Mouse (Mus musculus) left cerebral cortex, postnatal 4 days (tissue): ENCODE results near the gene Rhbg. TPM values are rescaled to one million over a fixed set of nuclear protein-coding genes. Genes with fewer than 3 reads are reported as not detected.
"Not testable (repeated sequence)": the region's sequence is repeated elsewhere in the genome, so short reads cannot be mapped to it uniquely, and the experiment has no call there.

ENCODE experiments used
- DNase-seq: peaks from one replicate; pipeline ENCODE4 v3.0.0-alpha.2; 2022
- intact Hi-C: fragments of 180-260 bp; cut with DNase I; formaldehyde crosslinking; loops from one replicate; pipeline ENCODE4 v1.15.1; 2025
- total RNA-seq, 2 experiments: library from RNA; stranded (reverse); gene quantifications; 2 replicates each; pipeline ENCODE4 v1.2.3; 2021

Gene Rhbg
- total RNA-seq, 2 experiments from 2014 or later: 0.46 to 1.4 TPM

DNA sequence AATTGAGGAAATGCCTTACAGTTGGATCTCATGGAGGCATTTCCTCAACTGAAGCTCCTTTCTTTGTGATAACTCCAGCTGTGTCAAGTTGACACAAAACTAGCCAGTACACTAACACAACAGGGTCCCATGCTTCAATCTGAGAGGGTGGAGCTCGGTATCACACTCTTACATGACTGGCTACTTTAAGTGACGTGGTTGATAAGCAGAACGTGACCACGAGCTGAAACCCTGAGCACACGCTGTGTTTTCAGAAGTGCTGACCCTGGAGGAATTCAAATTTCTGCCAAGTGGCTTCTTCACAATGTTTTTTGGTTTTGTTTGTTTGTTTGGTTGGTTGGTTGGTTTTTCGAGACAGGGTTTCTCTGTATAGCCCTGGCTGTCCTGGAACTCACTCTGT, 13.5 kb upstream of the Rhbg start:
- intact Hi-C loops, DNase-seq: not testable (repeated sequence)

DNA sequence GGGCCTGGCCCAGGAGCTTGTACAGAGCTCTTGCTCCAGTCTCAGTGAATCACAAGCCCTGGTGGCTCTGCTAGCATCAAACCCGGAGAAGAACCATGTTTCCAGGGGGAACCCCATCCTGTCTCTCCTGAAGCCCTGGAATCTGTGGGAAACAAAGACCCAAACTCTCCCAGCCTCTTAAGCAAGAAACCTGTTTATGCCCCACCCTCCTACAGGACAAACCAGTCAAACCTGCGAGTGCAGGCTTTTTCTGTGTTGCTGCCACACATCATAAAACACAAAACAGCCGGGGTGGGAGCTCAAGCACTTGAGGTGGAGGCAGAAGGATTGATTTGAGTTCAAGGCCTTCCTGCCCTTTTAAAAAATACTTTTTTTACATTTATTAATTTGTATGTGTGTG, 7.8 kb upstream of the Rhbg start:
- DNase-seq: no peak
- intact Hi-C loops: no loop called here

DNA sequence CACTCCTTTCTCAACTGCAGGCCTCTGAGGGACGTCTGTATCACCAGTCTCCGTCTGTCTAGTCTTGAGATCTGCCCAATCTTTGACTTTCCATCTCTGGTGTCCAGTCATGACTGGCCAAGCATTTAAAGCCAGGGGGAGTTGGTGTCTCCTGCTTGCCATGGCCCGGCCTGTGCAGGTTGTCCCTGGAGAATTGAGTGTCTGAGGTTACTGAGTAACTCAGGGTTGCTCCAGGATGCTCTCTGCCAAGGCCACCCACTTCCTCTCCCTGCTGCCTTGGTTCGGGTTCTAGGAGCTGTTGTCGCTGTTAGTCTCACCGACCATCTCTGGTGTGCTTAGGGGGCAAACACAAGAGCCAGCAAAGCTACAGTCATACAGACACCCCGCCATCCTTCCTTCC, 1.9 kb upstream of the Rhbg start:
- no peak for DNase-seq
- intact Hi-C loops: no loop called here

DNA sequence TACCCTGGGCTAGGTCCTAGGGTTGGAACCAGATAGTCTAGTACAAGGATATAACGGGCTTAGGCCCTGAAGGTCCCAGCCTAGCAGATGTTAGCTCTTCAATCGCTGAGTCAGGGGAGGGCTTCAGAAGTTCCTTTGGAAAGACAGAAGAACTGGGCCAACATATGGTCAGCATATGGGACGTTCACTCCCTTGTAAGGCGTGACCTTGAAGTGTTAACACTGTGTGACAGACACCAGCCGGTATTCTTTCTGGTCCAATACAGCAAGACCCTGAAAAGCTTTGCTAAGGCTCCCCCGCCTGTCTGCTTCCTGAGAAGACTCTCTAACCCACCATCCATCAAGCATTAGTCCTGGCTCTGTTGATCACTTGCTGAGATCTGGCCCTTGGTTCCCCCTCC, 1.4 kb upstream of the Rhbg start:
- no peak for DNase-seq
- intact Hi-C loops: no loop called here

DNA sequence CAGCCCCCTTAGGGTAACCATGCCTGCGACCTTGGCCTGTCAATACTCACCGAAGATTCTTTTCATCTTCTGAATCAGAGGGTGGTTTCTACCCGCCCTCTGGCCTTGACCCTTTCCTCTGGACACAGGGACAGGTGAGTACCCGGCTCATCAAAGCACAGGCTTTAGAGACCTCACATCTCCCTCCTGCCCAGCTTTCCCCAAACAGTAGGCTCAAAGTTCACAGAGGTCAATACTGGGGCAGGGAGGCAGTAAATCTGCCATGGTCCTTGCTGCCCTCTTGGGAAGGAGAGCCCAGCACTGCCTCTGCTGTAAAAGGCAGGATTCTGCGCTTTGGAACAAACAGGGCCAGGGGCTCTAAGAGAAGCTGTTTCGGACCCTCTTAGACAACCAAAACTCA, 1.8 kb downstream of the Rhbg start:
- DNase-seq: no peak
- intact Hi-C loops: no loop called here

DNA sequence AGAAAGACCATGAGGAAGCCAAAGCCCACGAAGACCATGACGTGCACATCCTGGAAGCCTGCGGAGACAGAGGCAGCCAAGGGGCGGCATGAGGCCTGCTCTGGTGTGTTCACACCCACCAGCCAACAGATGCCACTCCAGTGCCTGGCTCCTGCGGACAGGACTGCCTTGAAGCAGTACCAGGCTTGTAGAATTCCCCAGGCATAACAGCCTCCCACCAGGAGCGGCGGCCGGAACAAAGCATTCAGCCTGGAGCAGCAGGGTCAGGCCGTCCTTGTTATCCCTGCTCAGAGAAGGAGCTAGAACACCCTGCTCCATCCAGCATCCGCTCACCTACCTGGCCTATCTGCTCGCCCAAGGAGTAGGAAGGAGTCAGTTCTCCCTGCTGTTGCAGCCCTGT, 6.1 kb downstream of the Rhbg start:
- intact Hi-C loops: no loop called here
- no peak for DNase-seq

DNA sequence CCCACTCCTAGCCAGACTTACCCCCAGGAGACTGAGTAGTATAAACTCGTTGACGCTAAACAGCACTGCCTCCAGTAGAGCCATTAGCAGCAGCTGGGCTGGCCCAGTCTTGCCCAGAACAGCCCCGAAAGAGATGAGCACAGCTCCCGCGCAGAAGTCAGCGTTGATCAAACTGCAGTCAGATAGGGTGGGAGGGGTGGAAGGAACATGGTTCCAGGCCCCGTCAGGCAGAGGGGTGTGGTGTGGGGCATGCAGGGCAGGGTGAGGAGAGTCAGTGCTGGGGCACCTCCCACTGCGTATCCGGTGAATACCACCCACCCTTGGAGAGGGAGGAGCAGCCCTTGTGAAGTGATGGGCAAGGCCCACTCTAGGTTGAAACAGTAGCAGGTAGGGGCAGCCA, 6.8 kb downstream of the Rhbg start:
- DNase-seq: no peak
- intact Hi-C loops: no loop called here

DNA sequence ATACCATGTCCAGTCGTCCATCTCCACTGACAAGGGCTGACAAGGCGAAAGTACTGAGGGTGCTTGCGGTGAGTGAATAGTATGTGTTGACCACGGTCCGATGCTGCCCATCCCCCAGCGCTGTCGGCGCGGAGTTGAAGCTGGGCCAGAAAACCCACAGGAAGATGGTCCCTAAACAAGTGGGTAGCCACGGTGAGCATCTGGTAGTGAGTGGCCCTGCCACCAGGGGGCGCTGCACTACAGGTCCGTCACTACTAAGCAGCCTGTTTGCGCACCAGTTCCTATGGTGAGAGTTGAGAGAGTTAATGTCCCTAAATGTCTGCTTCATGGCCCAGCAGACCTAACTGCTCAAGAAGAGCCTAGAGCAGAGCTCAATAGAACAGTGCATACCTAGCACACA, 8.7 kb downstream of the Rhbg start:
- intact Hi-C loops: no loop called here
- DNase-seq: peak; percentile 86

DNA sequence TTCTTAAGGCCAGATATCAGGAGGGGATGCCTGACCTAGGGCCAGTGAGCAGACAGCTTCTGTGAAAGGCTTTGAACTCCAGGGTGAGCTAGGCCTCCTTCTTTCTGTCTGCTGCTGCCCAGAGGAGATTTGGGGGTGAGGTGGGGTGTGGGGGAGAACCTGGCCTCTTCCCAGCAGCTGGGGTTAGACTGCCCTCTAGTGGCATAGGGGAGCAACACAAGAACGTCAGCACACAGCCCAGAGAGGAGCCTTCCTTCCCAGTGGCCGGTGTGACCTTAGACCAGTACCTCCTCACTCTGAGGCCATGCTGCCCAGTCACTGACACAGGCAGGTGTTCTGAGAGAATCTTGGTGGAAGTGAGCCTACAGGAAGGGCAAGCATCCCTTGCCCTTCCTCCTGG, 10.4 kb downstream of the Rhbg start:
- DNase-seq: peak; percentile 69
- intact Hi-C loops: no loop called here

DNA sequence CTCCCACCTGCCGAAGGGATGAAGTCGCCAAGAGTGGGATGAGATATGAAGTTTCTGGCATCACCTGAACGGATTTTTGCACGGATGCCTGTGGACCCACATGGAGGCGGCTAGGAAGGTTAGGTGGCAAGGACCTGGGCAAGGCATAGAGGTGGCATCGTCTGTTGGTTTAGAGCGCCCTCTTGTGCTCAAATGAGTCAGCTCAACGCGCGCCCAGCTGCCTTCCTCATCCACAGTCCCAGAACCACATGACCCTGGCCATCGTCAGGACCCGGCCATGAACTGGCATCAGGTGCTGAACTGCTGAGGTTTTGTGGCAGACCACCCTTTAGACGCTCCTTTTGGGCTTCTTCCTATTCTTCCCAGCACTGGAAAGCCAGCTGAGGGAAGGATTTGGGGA, 12.0 kb downstream of the Rhbg start:
- intact Hi-C loops: loop anchor here (2.0 kb wide), 1 partner anchor 50 kb away; no protein-coding TSS in a partner anchor
- peak; percentile 86 for DNase-seq

DNA sequence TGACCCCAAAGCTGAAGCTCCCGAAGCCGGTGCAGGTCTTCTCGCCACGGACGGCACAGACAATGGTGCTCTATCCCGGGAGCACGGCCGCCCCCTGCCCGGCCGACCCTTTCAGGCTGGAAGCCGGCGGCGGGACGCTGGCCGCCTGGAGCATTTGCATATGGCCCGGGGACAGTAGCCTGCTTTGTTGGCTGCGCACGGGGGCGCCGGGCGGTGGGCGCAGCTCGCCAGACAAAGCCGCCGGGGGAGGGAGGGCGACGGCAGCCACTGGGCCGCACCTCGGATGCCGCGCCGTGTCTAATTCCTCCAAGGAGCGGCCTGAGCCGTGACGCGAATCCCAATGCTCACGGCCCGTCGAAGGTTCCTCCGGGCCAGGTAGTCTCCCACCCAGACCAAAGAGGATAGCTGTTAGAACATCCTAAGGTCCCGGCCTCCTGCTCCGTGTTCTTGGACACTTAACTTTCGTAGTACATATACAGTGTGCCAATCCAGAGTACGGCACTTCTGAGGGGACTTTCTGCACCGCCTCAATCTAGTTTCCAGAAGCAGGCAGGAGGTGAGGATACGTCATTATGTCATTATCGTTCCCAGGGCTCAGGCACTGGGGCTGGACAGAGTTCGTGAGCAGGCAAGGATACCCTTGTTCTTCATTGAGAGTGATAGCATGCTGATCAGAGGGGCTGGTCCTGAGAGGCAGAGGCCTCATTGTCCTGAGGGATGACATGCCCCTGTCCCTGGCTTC, 13.3 kb downstream of the Rhbg start:
- intact Hi-C loops: no loop called here
- DNase-seq: peak; percentile 64

DNA sequence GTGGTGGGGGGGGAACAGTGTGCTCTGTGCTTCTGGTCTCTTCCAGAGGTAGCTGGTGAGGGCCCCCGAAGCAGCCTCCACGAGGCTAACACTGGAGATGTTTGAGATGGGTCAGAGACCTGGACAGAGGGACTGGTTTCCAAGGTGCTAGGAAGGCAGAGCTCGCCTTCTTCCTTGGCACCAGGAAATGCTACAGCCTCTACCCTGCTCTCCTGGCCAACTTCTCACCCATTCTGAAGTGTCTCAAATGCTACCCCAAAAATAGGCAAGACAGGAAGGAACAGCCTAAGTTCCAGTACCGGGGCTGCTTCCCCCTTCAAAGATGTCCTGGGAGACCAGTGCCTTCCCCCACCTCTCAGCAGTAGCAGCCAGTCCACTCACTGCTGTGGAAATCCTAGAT, 15.1 kb downstream of the Rhbg start:
- no peak for DNase-seq

DNA sequence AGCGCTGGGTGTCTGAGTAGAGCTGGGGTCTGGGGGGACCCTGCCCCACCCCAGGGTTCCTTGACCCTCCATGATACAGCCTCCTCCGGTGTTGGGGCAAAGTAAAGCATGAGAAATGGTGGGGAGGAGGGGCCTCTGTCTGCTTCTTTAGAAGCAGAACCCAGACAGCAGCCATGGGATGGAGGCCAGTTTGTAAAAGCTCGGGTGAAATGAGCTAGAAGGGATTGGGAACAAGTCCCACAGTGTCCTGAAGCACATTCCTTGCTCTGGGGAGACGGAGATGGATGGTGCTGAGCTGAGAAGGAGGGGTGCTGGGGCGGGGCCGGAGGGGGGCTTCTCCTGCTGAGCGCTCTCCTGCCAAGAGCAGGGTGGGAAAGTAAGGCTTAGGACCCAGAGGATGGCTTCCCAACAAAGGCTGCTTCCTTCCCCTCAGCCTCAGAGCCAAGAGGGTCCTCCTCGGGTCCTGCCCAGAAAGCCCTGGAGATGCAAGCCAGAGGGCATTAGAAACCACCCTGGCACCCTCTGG, 15.6 kb downstream of the Rhbg start:
- DNase-seq: peak; percentile 68
- intact Hi-C loops: no loop called here

More for the DNA sequence above, 15.1 kb downstream of the Rhbg start:
- intact Hi-C loops: no loop called here

DNA sequence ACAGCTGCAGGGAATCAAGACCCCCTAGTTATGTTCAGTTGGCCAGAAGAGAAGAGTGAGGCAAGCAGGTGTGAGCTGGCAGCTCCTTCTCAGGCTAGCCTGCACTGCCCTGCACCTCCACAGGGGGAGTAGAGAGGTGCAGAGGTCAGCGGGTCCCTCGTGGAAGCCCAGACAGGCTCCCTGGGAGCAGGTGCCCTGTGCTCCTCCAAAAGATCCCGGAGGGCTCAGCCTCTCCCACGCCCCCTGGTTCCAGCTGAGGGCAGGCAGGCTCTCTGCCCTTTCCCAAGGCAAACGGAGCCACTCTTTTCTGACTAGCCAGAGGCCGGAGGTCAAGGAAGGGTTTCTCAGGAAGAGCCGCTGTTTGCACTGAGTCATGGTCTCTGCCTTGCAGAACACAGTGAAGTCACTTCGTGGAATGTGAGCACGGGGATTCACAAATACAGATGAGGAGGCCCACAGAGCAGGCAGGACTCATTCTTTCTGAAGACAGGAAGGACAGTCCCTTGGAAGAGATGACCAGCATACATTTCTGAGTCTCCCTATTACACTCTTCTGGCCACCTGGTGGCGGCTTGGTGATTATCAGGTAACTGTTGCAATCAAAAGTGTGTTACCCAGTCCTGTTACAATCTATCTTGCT, 16.8 kb downstream of the Rhbg start:
- intact Hi-C loops: no loop called here
- peak; percentile 64 for DNase-seq

DNA sequence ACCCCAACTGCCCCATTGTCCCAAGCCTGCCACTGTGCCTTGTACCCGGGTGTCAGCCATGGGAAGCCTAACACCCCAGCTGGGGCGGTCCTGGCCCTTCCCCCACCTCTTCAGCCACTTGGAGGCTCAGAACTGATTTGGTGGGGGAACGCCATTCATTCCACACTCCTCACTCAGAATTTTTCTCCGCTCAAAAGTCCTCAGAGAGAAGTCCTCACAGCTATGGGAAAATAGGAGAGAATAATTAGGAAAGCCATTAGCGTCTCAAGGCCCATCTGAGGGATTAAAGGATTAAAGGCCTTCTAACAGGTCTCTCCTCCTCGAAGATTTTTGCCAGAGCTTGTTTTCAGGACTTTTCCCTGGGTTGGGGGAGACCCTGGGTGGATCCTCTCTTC, 17.4 kb downstream of the Rhbg start:
- peak; percentile 6 for DNase-seq
- intact Hi-C loops: no loop called here

DNA sequence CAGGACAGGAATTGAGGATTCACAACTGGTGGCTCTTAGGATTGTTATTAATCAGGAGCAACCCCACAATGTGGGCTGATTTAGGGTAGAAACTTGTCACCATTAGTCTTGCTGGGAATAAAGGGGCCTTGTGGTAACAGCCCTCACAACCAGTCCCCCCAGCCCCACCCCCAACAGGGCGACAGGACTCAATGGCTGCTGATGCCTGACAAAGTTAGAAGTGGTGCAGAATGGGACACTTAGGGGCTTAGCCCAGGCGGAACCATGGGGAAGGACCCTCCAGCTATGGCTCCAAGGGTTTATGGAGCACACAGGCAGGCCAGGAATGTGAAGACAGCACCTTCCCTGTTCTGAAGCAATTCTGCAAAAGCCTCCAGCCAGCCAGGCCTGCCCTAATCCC, 18.9 kb downstream of the Rhbg start:
- DNase-seq: no peak
- intact Hi-C loops: no loop called here

DNA sequence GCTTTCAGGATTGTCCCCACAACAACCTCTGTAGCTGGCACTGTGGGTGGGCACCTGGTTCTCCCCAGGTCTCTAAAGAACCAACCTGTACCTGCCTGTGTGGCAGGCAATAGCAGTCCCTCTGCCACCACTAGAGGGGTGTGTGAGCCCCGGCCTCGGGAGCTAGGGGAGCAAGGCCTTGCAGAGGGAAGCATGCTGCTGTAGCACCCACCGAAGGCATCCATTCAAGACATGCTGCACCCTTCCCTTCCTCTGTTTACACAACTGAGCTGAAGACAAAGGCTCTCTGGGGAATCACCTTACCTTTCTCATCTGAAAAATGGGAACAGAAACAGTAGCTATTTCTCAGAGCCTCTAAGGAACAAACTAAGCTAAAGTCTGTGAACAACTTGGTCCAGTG, 19.3 kb downstream of the Rhbg start:
- intact Hi-C loops: no loop called here
- no peak for DNase-seq

DNA sequence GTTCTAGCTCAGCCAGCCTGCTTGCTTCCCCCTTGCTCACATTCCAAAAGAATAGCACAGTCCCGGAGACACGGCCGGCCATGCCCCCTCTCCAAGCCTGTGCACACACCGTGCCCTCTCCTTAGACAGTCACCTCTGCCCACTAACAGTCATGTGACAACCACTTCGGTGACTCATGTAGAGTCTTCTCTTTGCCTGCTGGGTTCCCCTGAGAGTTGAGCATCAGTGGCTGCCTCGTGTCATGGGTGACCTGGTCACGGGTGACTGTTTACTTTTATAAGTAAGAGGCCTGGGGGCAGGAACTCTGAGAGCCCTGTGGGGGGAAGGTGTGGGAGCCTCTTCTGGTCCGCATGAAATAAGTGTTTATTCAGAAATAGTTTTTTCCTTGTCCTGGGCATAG, 20.5 kb downstream of the Rhbg start:
- no peak for DNase-seq
- intact Hi-C loops: no loop called here

DNA sequence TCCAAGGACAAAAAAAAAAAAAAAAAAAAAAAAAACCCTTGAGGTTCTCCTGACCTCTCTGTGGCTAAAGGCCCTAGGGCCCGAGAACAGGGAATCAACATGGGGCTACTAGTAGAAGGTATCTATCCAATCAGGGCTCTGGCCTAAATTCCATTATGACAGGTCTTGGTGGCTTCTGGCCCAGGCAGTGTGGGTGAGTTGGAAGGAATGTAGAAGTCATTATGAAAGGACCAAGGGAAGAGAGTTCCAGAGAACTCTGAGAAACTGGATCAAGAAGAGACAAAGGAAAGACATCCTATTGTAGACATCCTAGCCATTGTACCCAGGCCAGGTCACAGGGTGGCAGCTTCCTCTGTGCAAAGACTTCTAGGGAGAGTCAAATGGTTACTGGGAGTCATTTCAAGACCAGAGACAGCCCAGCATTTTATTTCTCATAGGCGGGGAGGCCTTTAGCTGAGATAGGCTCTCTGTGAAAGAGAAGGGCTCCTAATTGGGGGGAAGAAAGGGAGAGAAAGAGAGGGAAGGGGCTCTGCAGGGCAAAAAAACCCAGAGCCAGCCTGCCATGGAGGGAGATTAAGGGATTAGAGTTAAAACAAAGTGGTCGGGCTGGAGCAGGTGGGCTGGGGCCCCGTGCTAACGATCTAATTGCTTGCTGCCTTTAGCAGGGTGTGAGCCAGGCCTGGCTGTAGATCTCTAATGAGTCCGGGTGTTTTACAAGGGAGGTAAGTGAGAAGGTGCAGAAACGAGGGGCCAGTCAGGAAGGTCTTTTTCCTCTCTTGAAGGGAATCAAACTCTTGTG, 21.5 kb downstream of the Rhbg start:
- intact Hi-C loops: no loop called here
- DNase-seq: no peak

DNA sequence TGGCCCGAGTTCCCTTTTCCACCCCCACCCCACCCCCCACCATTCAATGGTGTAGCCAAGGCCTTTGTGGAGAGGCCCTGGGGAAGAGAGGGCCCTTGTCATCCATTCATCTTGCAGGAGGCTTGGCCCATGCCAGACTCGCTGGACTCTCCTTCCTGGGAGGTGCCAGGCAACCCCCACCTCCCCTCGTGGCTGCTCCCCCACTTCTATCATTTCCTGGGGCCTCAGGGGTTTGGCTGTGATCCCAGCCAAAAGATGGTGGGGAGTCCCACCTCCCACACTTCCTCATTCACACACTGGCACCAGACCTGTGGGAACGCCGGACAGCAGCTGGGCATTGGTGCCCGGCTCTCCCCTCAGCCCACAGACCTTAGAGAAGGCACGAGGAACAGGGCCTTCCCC, 22.2 kb downstream of the Rhbg start:
- peak; percentile 87 for DNase-seq
- intact Hi-C loops: no loop called here

DNA sequence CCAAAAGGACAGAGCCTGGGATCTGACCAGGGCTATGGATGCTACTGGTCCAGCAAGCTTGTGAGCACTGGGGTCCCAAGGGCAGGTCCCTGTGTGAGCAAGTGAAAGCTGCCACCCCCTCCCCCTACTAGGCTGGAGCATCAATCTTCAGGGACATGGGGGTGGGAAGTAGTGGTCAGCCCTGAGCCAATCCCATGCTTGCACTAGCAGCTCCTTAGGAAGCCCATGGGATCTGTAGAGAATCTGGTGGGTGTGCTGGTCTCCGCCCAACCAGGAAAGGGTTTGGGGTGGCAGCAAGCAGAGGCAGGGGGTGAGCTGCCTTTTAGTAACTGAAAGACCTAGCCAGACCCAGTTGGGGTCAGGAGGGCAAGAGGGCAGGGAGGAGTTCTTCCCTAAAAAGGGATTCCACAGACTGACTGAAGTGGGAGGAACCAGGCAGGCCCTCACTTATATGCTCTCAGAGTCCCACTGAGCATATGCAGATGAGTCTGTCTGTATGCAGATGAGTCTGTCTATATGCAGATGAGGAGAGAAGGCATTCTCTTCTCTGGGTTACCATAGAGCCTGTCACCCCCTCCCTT, 23.4 kb downstream of the Rhbg start:
- DNase-seq: peak; percentile 73
- intact Hi-C loops: no loop called here
